Mouse (Mus musculus) heart, postnatal 0 days (tissue): ENCODE data around the gene 1700017B05Rik.

Source experiments
- CTCF ChIP-seq: IDR thresholded peaks from 2 replicates; pipeline ENCODE4 v1.5.1; 2016; ENCODE audit warnings: antibody characterized with exemption, control low read depth, low read depth
- EP300 ChIP-seq: IDR thresholded peaks from 2 replicates; pipeline ENCODE4 v1.6.1; 2016; ENCODE audit warnings: antibody characterized with exemption, low read depth

- TF ChIP-seq CTCF (no peak), EP300 (no peak)
These were observed 55.5 kb downstream of the 1700017B05Rik start for GRCm38 (mm10) chr9:57206896-57207295.
